Mouse (Mus musculus) forebrain, embryonic 14.5 days (tissue): ENCODE measurements at regions not wholly inside any gene's neighbourhood (a gene's known extent, or its start where the extent isn't known, plus 50 kb on each side); places are given as distances from the start of the nearest gene placed in this dataset.

ENCODE experiments used
- ATAC-seq: fragments of 200-750 bp; cut with Nextera tagmentation; 2 replicates; pipeline ENCODE4 v1.8.0; 2017; ENCODE audit warnings: mild to moderate bottlenecking, moderate library complexity
- DNase-seq: peaks from one replicate; pipeline ENCODE4 v3.0.0-alpha.2; 2015; ENCODE audit warnings: low spot score
- H3K27ac ChIP-seq: fragments of 300-500 bp; sonication (generic); 2 replicates; pipeline ENCODE4 v1.5.1; 2014; ENCODE audit warnings: low read depth, mild to moderate bottlenecking, control low read depth, low read length, moderate library complexity
- H3K27me3 ChIP-seq: fragments of 300-500 bp; sonication (generic); replicated peaks from 2 replicates; pipeline ENCODE4 v1.6.1; 2014; ENCODE audit warnings: low read length, control low read depth, mixed read lengths; ENCODE audit not compliant: control insufficient read depth, insufficient read depth
- H3K36me3 ChIP-seq: fragments of 300-500 bp; sonication (generic); 2 replicates; pipeline ENCODE4 v1.6.1; 2014; ENCODE audit warnings: low read length, control low read depth; ENCODE audit not compliant: control insufficient read depth, insufficient read depth
- H3K4me1 ChIP-seq: fragments of 300-500 bp; sonication (generic); 2 replicates; pipeline ENCODE4 v1.6.1; 2014; ENCODE audit warnings: antibody characterized with exemption, low read length, control low read depth; ENCODE audit not compliant: control insufficient read depth, insufficient read depth
- H3K4me2 ChIP-seq: fragments of 300-500 bp; sonication (generic); 2 replicates; pipeline ENCODE4 v1.6.1; 2014; ENCODE audit warnings: mild to moderate bottlenecking, control low read depth, low read length
- H3K4me3 ChIP-seq: fragments of 300-500 bp; sonication (generic); 2 replicates; pipeline ENCODE4 v1.5.1; 2014; ENCODE audit warnings: low read depth, low read length, control low read depth
- H3K9ac ChIP-seq: fragments of 300-500 bp; sonication (generic); 2 replicates; pipeline ENCODE4 v1.6.1; 2014; ENCODE audit warnings: mild to moderate bottlenecking, low read length, control low read depth, moderate library complexity
- H3K9me3 ChIP-seq: fragments of 300-500 bp; sonication (generic); replicated peaks from 2 replicates; pipeline ENCODE4 v1.6.1; 2016; ENCODE audit warnings: low read length, control low read depth, mixed read lengths; ENCODE audit not compliant: control insufficient read depth
- WGBS: fragments of 180-500 bp; shearing (Covaris S2); extraction: QIAGEN DNeasy Blood & Tissue Kit; methylation state at CpG from one replicate; pipeline ENCODE4 v1.1.7; 2014; 5-methylcytosine and 5-hydroxymethylcytosine counted together

GRCm38 (mm10) chr11:34941486-34942456 is 108.3 kb upstream of the Spdl1 start:
- ATAC-seq (peak; percentile 90), DNase-seq (peak; percentile 91)
- Histone ChIP-seq H3K4me2 (no peak overlapping the region), H3K9me3 (no peaks in the 10 kb centered on the region), H3K27ac (no peak overlapping the region), H3K4me1 (peaks cover 4% of the 10 kb centered on the region; the same call in 1 of the 2 replicates), H3K36me3 (no peaks in the 10 kb centered on the region), H3K4me3 (no peak overlapping the region), H3K9ac (no peak overlapping the region), H3K27me3 (no peaks in the 10 kb centered on the region)
- WGBS: 24% methylated on average over 4 of the region's 4 CpGs

GRCm38 (mm10) chr11:34940151-34940550 is 106.7 kb upstream of the Spdl1 start:
- Histone ChIP-seq H3K27me3 (no peaks in the 10 kb centered on the region), H3K9me3 (no peaks in the 10 kb centered on the region), H3K27ac (no peak overlapping the region), H3K4me1 (peaks cover 4% of the 10 kb centered on the region; the same call in 1 of the 2 replicates), H3K4me3 (no peak overlapping the region), H3K36me3 (no peaks in the 10 kb centered on the region), H3K4me2 (no peak overlapping the region), H3K9ac (no peak overlapping the region)
- DNase-seq (no peak), ATAC-seq (no peak)
- 80% methylated on average over 8 of the region's 8 CpGs for WGBS

- ATAC-seq (no peak), DNase-seq (no peak)
- Histone ChIP-seq H3K9ac (no peak overlapping the region), H3K4me1 (peaks cover 4% of the 10 kb centered on the region; the same call in 1 of the 2 replicates), H3K27me3 (no peaks in the 10 kb centered on the region), H3K9me3 (no peaks in the 10 kb centered on the region), H3K36me3 (no peaks in the 10 kb centered on the region), H3K4me2 (no peak overlapping the region), H3K4me3 (no peak overlapping the region), H3K27ac (no peak overlapping the region)
- 68% methylated on average over 4 of the region's 4 CpGs for WGBS
Measured at GRCm38 (mm10) chr11:34939002-34939401, 105.6 kb upstream of the Spdl1 start.

DNA sequence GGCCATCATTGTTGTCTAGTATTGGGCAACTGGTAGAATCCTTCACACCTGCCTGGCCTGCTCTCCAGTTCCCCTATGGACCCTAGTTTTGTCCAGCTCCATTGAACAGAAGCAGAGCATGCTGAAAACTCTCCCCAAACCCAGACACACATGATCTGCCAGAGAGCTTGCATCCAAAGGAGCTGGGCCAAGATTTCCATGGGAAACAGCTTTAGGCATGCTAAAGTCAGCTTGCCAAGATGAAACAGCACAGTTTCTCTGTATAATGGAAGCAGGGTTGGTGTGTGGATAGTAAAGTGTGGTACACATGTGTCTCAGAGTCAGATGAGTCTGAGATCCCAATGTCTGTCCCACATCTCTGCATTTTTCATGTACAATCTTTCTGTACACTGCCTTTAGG is 98.8 kb upstream of the Spdl1 start:
- Histone ChIP-seq H3K27me3 (no peaks in the 10 kb centered on the region), H3K27ac (no peak overlapping the region), H3K4me2 (no peak overlapping the region), H3K4me1 (no peaks in the 10 kb centered on the region), H3K9me3 (no peaks in the 10 kb centered on the region), H3K4me3 (no peak overlapping the region), H3K36me3 (no peaks in the 10 kb centered on the region), H3K9ac (no peak overlapping the region)
- DNase-seq: peak; percentile 53
- ATAC-seq: no peak

GRCm38 (mm10) chr11:34917175-34917574 is 83.7 kb upstream of the Spdl1 start:
- H3K9me3 ChIP-seq: no peaks in the 10 kb centered on the region
- no peak overlapping the region for H3K4me2 ChIP-seq
- H3K27ac ChIP-seq: no peak overlapping the region
- DNase-seq (no peak), ATAC-seq (no peak)
- H3K27me3 ChIP-seq: no peaks in the 10 kb centered on the region
- no peaks in the 10 kb centered on the region for H3K4me1 ChIP-seq
- H3K36me3 ChIP-seq: no peaks in the 10 kb centered on the region
- no peak overlapping the region for H3K4me3 ChIP-seq
- no peak overlapping the region for H3K9ac ChIP-seq
- WGBS: 63% methylated on average over 1 of the region's 1 CpGs

DNA sequence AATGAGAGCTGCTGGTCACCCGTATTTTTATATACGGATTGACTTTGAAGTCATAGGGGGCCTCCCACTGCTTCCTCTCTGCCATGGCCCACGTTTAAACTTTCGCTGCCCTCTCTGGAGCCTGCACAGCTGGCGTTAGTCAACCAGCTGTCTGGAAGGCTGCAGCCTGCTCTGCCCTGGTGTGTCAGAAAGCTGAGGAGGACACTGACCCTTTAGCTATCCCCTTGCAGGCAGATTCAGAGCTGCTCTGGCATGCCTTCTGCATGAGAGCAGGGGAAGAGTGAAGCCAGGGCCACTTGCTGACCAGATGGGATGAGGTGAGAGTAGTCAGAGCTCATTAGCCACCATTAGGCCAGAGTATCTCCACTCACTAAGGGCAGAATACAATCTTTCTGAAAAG is 76.4 kb upstream of the Spdl1 start:
- H3K9me3 ChIP-seq: no peaks in the 10 kb centered on the region
- DNase-seq: no peak
- H3K4me2 ChIP-seq: no peak overlapping the region
- 0 out of 2 replicates have a peak, but pooled peaks cover 2% of the 10 kb centered on the region for H3K4me1 ChIP-seq
- H3K36me3 ChIP-seq: no peaks in the 10 kb centered on the region
- 63% methylated on average over 5 of the region's 5 CpGs for WGBS
- H3K27ac ChIP-seq: no peak overlapping the region
- no peak overlapping the region for H3K4me3 ChIP-seq
- no peak overlapping the region for H3K9ac ChIP-seq
- H3K27me3 ChIP-seq: no peaks in the 10 kb centered on the region
- ATAC-seq: no peak

DNA sequence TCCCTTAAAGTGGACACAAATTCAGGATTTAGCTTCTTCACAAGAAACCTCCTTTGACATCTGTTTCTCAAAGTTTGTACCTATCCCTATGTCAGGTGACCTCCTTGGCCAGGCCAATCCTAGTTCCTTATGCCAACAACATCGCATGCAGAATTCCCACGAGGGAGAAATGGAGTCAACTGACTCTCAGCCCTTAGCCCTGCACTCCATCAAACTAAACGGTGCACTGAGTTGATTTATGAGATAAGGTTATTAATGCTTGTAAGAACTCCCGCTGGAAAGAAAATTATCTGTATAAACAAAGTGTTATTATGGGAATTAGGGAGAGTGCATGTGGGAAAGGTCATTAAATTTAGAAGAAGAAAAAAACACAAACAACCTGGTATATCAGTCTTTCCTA is 70.8 kb upstream of the Spdl1 start:
- Histone ChIP-seq H3K4me2 (no peak overlapping the region), H3K36me3 (no peaks in the 10 kb centered on the region), H3K9ac (no peak overlapping the region), H3K9me3 (no peaks in the 10 kb centered on the region), H3K27ac (no peak overlapping the region), H3K4me1 (no peaks in the 10 kb centered on the region), H3K4me3 (no peak overlapping the region), H3K27me3 (no peaks in the 10 kb centered on the region)
- ATAC-seq (no peak), DNase-seq (no peak)
- WGBS: 81% methylated on average over 4 of the region's 4 CpGs

DNA sequence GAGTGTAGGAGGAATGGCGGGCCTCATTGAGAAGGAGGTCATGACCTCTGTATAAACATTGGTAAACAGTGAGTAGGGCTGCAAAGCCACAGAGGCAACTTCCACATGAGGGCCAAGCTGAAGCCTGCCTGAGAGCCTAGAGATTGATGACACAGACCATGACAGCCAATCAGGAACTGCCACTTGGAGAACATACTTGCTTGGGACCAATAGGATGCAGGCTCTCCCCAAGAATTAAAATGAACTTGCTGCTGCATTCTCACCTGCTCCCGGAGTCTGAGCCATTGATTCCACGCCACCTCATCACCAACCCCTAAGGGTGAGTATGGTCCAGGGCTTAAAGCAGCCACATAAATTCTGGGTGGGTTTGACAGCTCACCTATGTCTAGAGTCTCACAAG is 66.0 kb upstream of the Spdl1 start:
- Histone ChIP-seq H3K9me3 (no peaks in the 10 kb centered on the region), H3K9ac (no peak overlapping the region), H3K4me1 (no peaks in the 10 kb centered on the region), H3K4me2 (no peak overlapping the region), H3K4me3 (no peak overlapping the region), H3K36me3 (no peaks in the 10 kb centered on the region), H3K27ac (no peak overlapping the region), H3K27me3 (no peaks in the 10 kb centered on the region)
- ATAC-seq (no peak), DNase-seq (no peak)
- 69% methylated on average over 3 of the region's 3 CpGs for WGBS

- Histone ChIP-seq H3K36me3 (no peaks in the 10 kb centered on the region), H3K27me3 (no peaks in the 10 kb centered on the region), H3K9me3 (no peaks in the 10 kb centered on the region), H3K4me3 (no peak overlapping the region), H3K9ac (no peak overlapping the region), H3K4me2 (no peak overlapping the region), H3K4me1 (no peaks in the 10 kb centered on the region), H3K27ac (no peak overlapping the region)
- ATAC-seq: no peak
- 91% methylated on average over 7 of the region's 7 CpGs for WGBS
- DNase-seq: no peak
Measured at GRCm38 (mm10) chr11:34895624-34896023, 62.2 kb upstream of the Spdl1 start.
